Mouse (Mus musculus): ENCODE measurements at regions not wholly inside any gene's neighbourhood (a gene's known extent, or its start where the extent isn't known, plus 50 kb on each side); places are given as distances from the start of the nearest gene placed in this dataset.

- TF ChIP-seq CTCF (IDR thresholded peaks at IDR 0.05; ENCODE audit: low read depth) (no peak), EP300 (IDR thresholded peaks at IDR 0.05; ENCODE audit: low read depth) (no peak)
Measured at GRCm38 (mm10) chr12:113987233-113987990, 443.7 kb downstream of the Adam6a start.
